Mouse (Mus musculus) E14TG2a.4 (cell line): Measurements from ENCODE around the gene Igsf21.

Experiments
- CTCF ChIP-seq: conservative IDR thresholded peaks from 2 replicates; pipeline ENCODE4 v1.5.1; 2014; ENCODE audit warnings: low read length
- NANOG ChIP-seq: IDR thresholded peaks from 2 replicates; pipeline ENCODE4 v1.6.1; 2014; ENCODE audit warnings: borderline replicate concordance, low read length, mixed read lengths
- POU5F1 ChIP-seq: IDR thresholded peaks from 2 replicates; pipeline ENCODE4 v1.6.1; 2014; ENCODE audit warnings: low read length, borderline replicate concordance

DNA sequence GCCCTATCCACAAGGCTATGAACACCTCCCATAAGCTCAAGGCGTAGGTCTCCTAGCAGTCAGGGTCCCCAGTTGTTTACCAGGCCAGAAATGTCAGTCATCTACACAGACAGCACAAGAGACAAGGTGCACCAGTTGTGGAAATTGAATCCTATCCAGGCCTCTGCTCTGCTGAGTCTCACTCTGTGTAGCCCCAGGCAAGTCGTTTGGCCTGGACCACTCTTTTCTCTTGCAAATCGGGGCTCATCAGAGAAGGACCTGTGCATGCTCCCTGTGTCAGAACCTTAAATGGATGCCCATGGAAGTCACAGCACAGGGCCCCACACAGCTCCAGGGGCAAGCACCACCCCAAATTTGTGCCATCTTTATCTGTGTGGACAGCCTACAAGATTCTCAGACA is 154.9 kb downstream of the Igsf21 start:
- TF ChIP-seq CTCF (no peak), NANOG (no peak), POU5F1 (no peak)
